Comparison of ENCODE assay signal across 12 mouse cellular contexts in genomic region chr16:30788321-30788781, GRCm38 (mm10).
DNase-seq lines count a peak whose midpoint lies in the region; ATAC-seq and TF ChIP-seq lines count a peak whose summit lies in the region.
"Had no signal": no experiment of that assay in that cellular context is flagged by ENCODE, and none has a peak within 500 bp of the region (broad histone marks: within the 10 kb centered on the region; RNA-seq: fewer than 3 reads in every experiment).

No protein-coding gene starts in this region.

- no peaks in the 10 kb centered on the region for H3K27me3 ChIP-seq in heart, embryonic 13.5 days (replicated peaks)
- no peaks in the 10 kb centered on the region for H3K27me3 ChIP-seq in liver, embryonic 14.5 days (ENCODE audit: control insufficient read depth, insufficient read depth, low read length)
- H3K27me3 ChIP-seq in hindbrain, embryonic 13.5 days = no peaks in the 10 kb centered on the region

- H3K4me3 ChIP-seq in gastrocnemius, adult 2 months = no peak overlapping the region
- H3K4me3 ChIP-seq in heart, embryonic 13.5 days = no peak overlapping the region
- H3K4me3 ChIP-seq in liver, embryonic 14.5 days (ENCODE audit: insufficient read depth in 1 of 2, low read depth in 2 of 2, low read length in 2 of 2) = 0 out of 4 replicates have a peak overlapping the region, but pooled peaks of 1 of the 2 experiments have one; percentile 10
- H3K4me3 ChIP-seq in hindbrain, embryonic 13.5 days = no peak overlapping the region
- H3K4me3 ChIP-seq: erythroblast, embryonic 14.5 days had no signal

- H3K27ac ChIP-seq in gastrocnemius, adult 2 months = peak overlapping the region; percentile 61
- H3K27ac ChIP-seq in heart, embryonic 13.5 days (replicated peaks) = peak overlapping the region; percentile 97
- H3K27ac ChIP-seq in liver, embryonic 14.5 days = peak overlapping the region; percentile 32
- H3K27ac ChIP-seq in hindbrain, embryonic 13.5 days = no peak overlapping the region

- H3K36me3 ChIP-seq in heart, embryonic 13.5 days = no peaks in the 10 kb centered on the region
- no peaks in the 10 kb centered on the region for H3K36me3 ChIP-seq in liver, embryonic 14.5 days (replicated peaks; ENCODE audit: control insufficient read depth, insufficient read depth, low read depth)
- H3K36me3 ChIP-seq in hindbrain, embryonic 13.5 days = no peaks in the 10 kb centered on the region

- H3K9me3 ChIP-seq in heart, embryonic 13.5 days = no peaks in the 10 kb centered on the region
- H3K9me3 ChIP-seq in liver, embryonic 14.5 days (ENCODE audit: control insufficient read depth, low read length) = no peaks in the 10 kb centered on the region
- no peaks in the 10 kb centered on the region for H3K9me3 ChIP-seq in hindbrain, embryonic 13.5 days

- WGBS in heart, embryonic 13.5 days = 24% methylated on average over 11 of the region's 11 CpGs
- 10% methylated on average over 11 of the region's 11 CpGs for WGBS in liver, embryonic 14.5 days (ENCODE audit: insufficient replicate concordance)
- 86% methylated on average over 11 of the region's 11 CpGs for WGBS in hindbrain, embryonic 13.5 days

- TF ChIP-seq EP300 in liver, embryonic 14.5 days (IDR thresholded peaks at IDR 0.05; ENCODE audit: low read depth) = peak; percentile 72

- peaks cover 66% of the 10 kb centered on the region for H3K4me1 ChIP-seq in heart, embryonic 13.5 days
- H3K4me1 ChIP-seq in liver, embryonic 14.5 days (replicated peaks; ENCODE audit: control insufficient read depth in 2 of 2, insufficient read depth in 2 of 2, low read length in 1 of 2) = peaks cover 31 to 52% of the 10 kb centered on the region in 2 experiments
- peaks cover 35% of the 10 kb centered on the region for H3K4me1 ChIP-seq in hindbrain, embryonic 13.5 days (replicated peaks)

- no peak for ATAC-seq in heart, embryonic 13.5 days (ENCODE audit: extremely low read depth, insufficient number of reproducible peaks, low FRiP score, low TSS enrichment)
- peak; percentile 79 for ATAC-seq in liver, embryonic 14.5 days (ENCODE audit: insufficient read depth)
- no peak for ATAC-seq in hindbrain, embryonic 13.5 days (ENCODE audit: low FRiP score)

- intact Hi-C loops in gastrocnemius, adult 2 months (cut with DNase I) = no loop called here
- intact Hi-C loops in gastrocnemius, postnatal 36 days (cut with DNase I) = no loop called here

- H3K9ac ChIP-seq in heart, embryonic 13.5 days = peak overlapping the region; percentile 56
- H3K9ac ChIP-seq in liver, embryonic 14.5 days (replicated peaks) = no peak overlapping the region
- H3K9ac ChIP-seq in hindbrain, embryonic 13.5 days = no peak overlapping the region

- no peak for TF ChIP-seq CTCF in gastrocnemius, adult 2 months (IDR thresholded peaks at IDR 0.05)
- no peak for TF ChIP-seq CTCF in liver, embryonic 14.5 days (IDR thresholded peaks at IDR 0.05; ENCODE audit: low read depth)

- DNase-seq in gastrocnemius, adult 2 months = no peak
- no peak for DNase-seq in gastrocnemius, postnatal 36 days
- DNase-seq in MN1 (ENCODE audit: low spot score) = peak; percentile 44
- peak; percentile 35 to 54 (median 39) for DNase-seq in liver, embryonic 14.5 days (ENCODE audit: low read depth in 3 of 3, low spot score in 3 of 3)
- no peak for DNase-seq in right cerebral cortex, postnatal 25 days
- DNase-seq in right cerebral cortex, postnatal 4 days = no peak
- DNase-seq: cerebellum, postnatal 36 days; kidney, postnatal 36 days; lung, postnatal 14 days had no signal

- peak overlapping the region; percentile 39 for H3K4me2 ChIP-seq in heart, embryonic 13.5 days
- H3K4me2 ChIP-seq in liver, embryonic 14.5 days (ENCODE audit: low read depth) = peak overlapping the region; percentile 54
- H3K4me2 ChIP-seq in hindbrain, embryonic 13.5 days = no peak overlapping the region

Comparison
In these comparisons a context has a peak if more than half of its experiments do, and no peak if none do; other contexts are left out.
1. DNase-seq: peak in MN1 (single experiment) and liver, embryonic 14.5 days (3 of 3); none in gastrocnemius, adult 2 months (single experiment), gastrocnemius, postnatal 36 days (0 of 2), right cerebral cortex, postnatal 25 days (single experiment) and right cerebral cortex, postnatal 4 days (single experiment).